Mouse (Mus musculus) CD8-positive naive resting alpha-beta T cell, adult 2 months (primary cell): ENCODE measurements around the gene Vmn1r234.
"Not testable (repeated sequence)": the region's sequence is repeated elsewhere in the genome, so short reads cannot be mapped to it uniquely, and the experiment has no call there.

Experiments used
- DNase-seq, 2 experiments: peaks; one replicate each; pipeline ENCODE4 v3.0.0; 2022; ENCODE audit warnings: low read depth in 2 of 2, low spot score in 2 of 2

The Vmn1r234 gene

GRCm38 (mm10) chr17:21225787-21226186 lies at the start of gene Vmn1r234:
Vmn1r234 (plus strand) TSS chr17:21226087.
- no peak for DNase-seq

- DNase-seq = not testable (repeated sequence)
Measured at GRCm38 (mm10) chr17:21211081-21211480, 14.8 kb upstream of the Vmn1r234 start.

DNA sequence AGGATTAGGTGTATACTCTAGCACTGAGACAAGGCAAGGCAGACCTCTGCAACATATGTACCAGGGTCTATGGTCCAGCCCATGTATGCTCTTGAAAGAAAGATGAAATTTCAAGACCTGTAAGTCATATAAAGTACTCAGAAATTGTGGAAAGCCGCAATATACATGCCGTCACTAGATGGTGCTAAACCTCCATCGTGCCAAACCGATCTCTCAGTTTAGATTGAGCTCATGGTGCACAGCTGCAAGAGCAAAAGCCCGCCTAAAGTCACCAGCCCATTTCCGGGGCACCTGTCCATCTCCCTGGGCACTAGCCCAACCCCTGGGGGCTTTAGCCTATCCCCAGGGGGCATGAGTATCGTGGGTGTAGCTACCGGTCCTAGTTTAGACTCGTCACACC lies 5.8 kb downstream of the Vmn1r234 start:
- peak; percentile 32 to 41 for DNase-seq

- DNase-seq = no peak
Measured at GRCm38 (mm10) chr17:21256111-21256510, 30.2 kb downstream of the Vmn1r234 start, which contains the start of gene Vmn1r235. Vmn1r235 (plus strand) TSS chr17:21256411.

DNA sequence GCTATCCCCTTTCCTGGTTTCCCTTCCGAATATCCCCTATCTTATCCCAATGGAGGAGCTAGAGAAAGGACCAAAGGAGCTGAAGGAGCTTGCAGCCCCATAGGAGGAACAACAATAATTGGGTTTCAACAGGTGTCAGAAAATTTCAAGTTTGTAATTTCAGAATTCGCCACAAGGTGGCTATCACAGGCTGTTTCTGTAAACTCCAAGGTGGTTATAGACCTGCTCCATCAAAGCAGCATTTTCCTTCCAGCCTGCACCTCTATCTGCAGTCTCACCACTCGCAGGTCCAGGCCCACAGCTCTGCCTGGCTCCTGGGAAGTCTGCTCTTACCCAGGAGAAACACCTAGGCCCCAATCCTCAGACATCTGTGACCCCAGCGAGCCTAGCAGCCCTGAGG lies 46.2 kb downstream of the Vmn1r234 start:
- peak; percentile 57 to 68 for DNase-seq

DNA sequence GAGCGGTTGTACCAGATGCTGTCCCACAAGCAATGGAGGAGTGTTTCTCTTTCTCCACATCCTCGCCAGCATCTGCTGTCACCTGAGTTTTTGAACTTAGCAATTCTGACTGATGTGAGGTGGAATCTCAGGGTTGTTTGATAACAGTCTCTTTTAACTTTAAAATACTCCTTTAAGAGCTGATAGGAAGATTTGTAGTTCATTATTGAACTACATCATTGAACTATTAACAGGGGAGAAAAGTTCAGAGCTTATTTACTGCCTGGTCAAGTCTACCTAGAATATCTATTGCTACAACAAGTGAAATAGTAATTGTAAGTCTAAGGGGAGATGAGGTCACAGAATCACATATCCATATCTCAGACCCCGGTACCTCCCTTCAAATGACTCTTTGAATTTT lies 56.8 kb downstream of the Vmn1r234 start, which contains the start of gene Vmn1r236:
Gene Vmn1r236 (plus strand): TSS at position 301 of the 400 bp plus-strand sequence.
- no peak for DNase-seq

DNA sequence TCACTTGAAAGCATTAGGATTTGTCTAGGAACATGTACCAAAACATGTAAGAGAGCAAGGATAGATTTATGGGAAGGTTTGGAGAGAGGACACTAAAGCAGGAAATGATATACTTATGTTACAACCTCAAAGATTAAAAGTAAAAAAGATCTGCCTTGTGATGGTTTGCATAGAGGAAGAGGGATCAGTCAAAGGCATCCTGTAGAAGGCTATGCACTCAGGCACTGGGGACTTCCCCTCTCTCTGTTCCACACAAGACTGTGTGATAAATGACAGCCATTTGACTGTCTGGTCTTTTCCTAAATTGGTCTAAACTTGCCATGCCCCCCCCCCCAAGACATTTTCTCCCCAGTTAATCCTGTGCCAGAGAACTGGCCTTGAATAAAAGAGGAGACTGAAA lies 58.5 kb downstream of the Vmn1r234 start:
- no peak for DNase-seq
